Mouse (Mus musculus) bone marrow, adult 2 months (tissue): ENCODE measurements around the gene Creb5.

Experiments
- CTCF ChIP-seq: fragments of 200-500 bp; IDR thresholded peaks from 2 replicates; pipeline ENCODE4 v1.5.1; 2011; ENCODE audit warnings: low read length, control low read depth; ENCODE audit not compliant: control insufficient read depth, insufficient read depth
- POLR2A ChIP-seq: fragments of 200-500 bp; IDR thresholded peaks from 2 replicates; pipeline ENCODE4 v1.6.1; 2011; ENCODE audit warnings: low read depth, mild to moderate bottlenecking, control low read depth, low read length, borderline replicate concordance; ENCODE audit not compliant: control insufficient read depth

DNA sequence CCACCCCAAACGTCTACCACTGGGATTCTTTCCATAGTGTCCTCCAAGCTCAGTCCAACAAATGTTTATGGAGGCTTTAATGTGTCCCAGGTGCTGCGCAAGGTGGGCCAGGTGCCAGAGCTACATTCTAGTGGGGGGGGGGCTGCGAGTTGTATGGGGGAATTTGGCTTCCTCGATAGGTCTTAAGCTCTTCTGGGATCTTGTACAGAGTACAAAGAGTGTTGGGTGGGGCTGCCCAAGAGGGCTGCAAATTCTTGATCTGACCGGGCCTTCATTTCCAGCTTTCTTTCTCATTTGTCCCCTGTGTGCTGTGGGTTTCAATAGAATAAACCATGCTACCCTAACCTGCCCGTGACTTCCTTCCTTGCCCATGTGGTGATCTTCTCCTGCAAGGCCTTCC lies 114.3 kb downstream of the Creb5 start:
- TF ChIP-seq CTCF (no peak), POLR2A (no peak)
